Mouse (Mus musculus) midbrain, embryonic 12.5 days (tissue): Measurements from ENCODE around the gene Hnrnpr. TPM values are rescaled to one million over a fixed set of nuclear protein-coding genes. Genes with fewer than 3 reads are reported as not detected.

Experiments used
- ATAC-seq: fragments of 200-750 bp; cut with Nextera tagmentation; 2 replicates; pipeline ENCODE4 v1.8.0; 2017; ENCODE audit warnings: low read depth, moderate TSS enrichment, moderate library complexity; ENCODE audit not compliant: low FRiP score
- H3K27ac ChIP-seq: fragments of 300-500 bp; sonication (generic); replicated peaks from 2 replicates; pipeline ENCODE4 v1.5.1; 2016; ENCODE audit warnings: mild to moderate bottlenecking
- H3K27me3 ChIP-seq: fragments of 300-500 bp; sonication (generic); 2 replicates; pipeline ENCODE4 v1.6.1; 2016; ENCODE audit warnings: mild to moderate bottlenecking
- H3K36me3 ChIP-seq: fragments of 300-500 bp; sonication (generic); 2 replicates; pipeline ENCODE4 v1.6.1; 2016
- H3K4me1 ChIP-seq: fragments of 300-500 bp; sonication (generic); 2 replicates; pipeline ENCODE4 v1.6.1; 2016
- H3K4me2 ChIP-seq: fragments of 300-500 bp; sonication (generic); replicated peaks from 2 replicates; pipeline ENCODE4 v1.6.1; 2016; ENCODE audit warnings: mild to moderate bottlenecking, moderate library complexity
- H3K4me3 ChIP-seq: fragments of 300-500 bp; sonication (generic); 2 replicates; pipeline ENCODE4 v1.5.1; 2016; ENCODE audit warnings: mild to moderate bottlenecking
- H3K9ac ChIP-seq: fragments of 300-500 bp; sonication (generic); replicated peaks from 2 replicates; pipeline ENCODE4 v1.6.1; 2016; ENCODE audit warnings: mild to moderate bottlenecking, moderate library complexity
- H3K9me3 ChIP-seq: fragments of 300-500 bp; sonication (generic); 2 replicates; pipeline ENCODE4 v1.6.1; 2016; ENCODE audit warnings: mild to moderate bottlenecking
- WGBS: fragments of 180-500 bp; shearing (Covaris S2); methylation state at CpG from one replicate; pipeline ENCODE4 v1.1.7; 2016; 5-methylcytosine and 5-hydroxymethylcytosine counted together
- polyA plus RNA-seq: library from polyadenylated mRNA; unstranded; fragments of >200 nt; fragmentation: Nextera tagmentation; extraction: Ambion mirVana; gene quantifications from 2 replicates; pipeline ENCODE4 v1.2.1, GENCODE M21; 2016

Hnrnpr gene
- polyA plus RNA-seq, 1 experiment from 2014 or later = 237 TPM

DNA sequence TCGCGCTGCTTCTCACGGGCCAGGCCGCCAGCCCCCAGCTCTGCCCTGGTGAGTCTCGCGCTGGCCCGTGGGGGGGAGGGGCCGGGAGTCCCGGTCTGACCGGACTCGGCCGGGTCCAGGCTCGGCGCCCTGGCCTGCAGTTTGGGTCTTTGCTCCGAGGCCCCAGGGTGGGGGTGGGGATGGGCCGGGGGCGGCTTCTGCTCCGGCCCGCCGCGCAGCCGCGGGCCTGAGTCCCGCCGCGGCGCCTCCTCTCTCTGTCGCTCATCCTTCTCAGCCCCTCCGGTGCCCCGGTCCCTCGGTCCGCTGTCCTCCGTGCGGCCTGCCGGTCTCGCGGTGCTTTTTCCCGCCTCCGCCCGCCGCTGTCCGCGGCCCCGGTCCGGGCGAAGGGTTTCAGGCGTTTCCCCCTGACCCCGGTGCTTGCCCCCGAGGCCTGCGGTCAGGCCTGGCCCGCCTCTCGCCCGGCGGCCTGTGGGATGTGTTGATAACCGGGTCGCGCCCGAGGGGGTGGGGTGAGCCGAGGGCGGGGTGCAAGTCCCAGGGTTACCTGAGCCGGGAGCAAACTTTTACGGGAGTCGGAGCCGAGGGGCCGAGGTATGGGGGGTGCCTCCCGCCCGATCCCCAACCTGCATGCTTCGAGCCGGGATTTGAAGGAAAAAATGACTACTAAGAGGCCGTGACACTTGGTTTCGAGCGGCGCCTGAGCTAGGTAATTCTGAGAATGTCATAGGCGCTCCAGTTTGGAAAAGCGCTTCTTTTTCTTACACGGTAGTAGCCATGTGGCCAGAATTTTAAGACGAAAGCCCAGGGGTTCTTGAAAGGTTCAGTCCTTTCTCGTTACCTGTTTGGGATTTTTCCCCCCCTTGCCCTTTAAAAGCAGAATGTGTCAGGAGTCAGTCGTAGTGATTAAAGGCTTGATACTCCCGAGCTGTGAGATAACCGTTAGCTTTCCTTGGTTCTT, 579 bp downstream of the Hnrnpr start:
- H3K4me2 ChIP-seq = peak overlapping the region; percentile 74
- peak overlapping the region; percentile 95 for H3K9ac ChIP-seq
- H3K27ac ChIP-seq = peak overlapping the region; percentile 98
- H3K4me3 ChIP-seq = peak overlapping the region; percentile 97
- no peaks in the 10 kb centered on the region for H3K27me3 ChIP-seq
- H3K9me3 ChIP-seq = no peaks in the 10 kb centered on the region
- ATAC-seq = no peak; the same call in 1 of the 2 replicates
- peaks cover 41% of the 10 kb centered on the region for H3K4me1 ChIP-seq
- WGBS = under 1% methylated on average over 76 of the region's 81 CpGs
- H3K36me3 ChIP-seq = peaks cover 2% of the 10 kb centered on the region; the same call in 1 of the 2 replicates

DNA sequence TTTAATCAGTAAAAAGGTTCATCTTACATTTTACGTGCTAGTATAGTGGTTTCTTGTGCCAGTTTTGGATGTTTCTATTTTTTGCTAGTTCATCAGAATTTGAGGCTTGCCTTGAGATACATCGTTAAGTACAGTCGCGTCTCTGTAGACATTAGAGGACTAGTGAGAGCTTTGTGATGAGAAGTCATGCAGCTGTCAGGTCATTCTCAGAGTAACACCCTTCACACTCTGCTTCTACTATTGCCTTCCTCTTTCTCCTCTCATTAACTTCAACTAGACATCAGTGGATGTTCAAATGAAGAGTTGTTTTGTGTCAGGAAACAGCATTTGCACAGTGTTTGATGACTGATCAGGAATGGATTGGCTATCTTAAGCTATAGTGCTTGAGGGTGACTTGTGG, 1.9 kb downstream of the Hnrnpr start:
- no peak for ATAC-seq
- Histone ChIP-seq H3K9me3 (no peaks in the 10 kb centered on the region), H3K4me2 (peak overlapping the region; percentile 74), H3K4me1 (peaks cover 41% of the 10 kb centered on the region), H3K27ac (no peak overlapping the region), H3K36me3 (peaks cover 12% of the 10 kb centered on the region), H3K4me3 (peak overlapping the region; percentile 97), H3K27me3 (no peaks in the 10 kb centered on the region), H3K9ac (peak overlapping the region; percentile 54; the same call in 1 of the 2 replicates)
- WGBS = 37% methylated on average over 4 of the region's 4 CpGs

DNA sequence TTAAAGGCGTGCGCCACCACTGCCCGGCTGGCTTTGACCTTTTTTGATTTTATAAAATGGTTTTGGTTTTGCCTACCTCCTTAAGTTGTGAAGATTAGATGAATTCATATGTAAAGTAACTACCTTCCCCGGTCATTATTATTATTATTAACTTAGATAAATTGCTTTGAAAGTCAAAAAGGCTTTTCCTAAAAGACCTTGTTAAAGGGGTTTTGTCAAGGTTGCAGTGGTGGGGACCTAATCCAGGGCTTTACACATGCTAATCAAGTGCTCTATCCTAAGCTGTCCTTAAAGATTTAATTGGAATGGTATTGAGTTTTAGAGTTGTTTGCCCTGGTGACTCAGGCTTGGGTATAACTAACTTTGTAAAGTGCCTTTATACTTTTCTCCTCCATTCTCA, 6.9 kb downstream of the Hnrnpr start:
- no peak overlapping the region for H3K4me3 ChIP-seq
- WGBS = 73% methylated on average over 4 of the region's 4 CpGs
- peaks cover 59% of the 10 kb centered on the region for H3K36me3 ChIP-seq
- no peaks in the 10 kb centered on the region for H3K27me3 ChIP-seq
- H3K9ac ChIP-seq = no peak overlapping the region
- H3K4me1 ChIP-seq = peaks cover 22% of the 10 kb centered on the region
- ATAC-seq = no peak
- no peak overlapping the region for H3K27ac ChIP-seq
- H3K9me3 ChIP-seq = no peaks in the 10 kb centered on the region
- no peak overlapping the region for H3K4me2 ChIP-seq

DNA sequence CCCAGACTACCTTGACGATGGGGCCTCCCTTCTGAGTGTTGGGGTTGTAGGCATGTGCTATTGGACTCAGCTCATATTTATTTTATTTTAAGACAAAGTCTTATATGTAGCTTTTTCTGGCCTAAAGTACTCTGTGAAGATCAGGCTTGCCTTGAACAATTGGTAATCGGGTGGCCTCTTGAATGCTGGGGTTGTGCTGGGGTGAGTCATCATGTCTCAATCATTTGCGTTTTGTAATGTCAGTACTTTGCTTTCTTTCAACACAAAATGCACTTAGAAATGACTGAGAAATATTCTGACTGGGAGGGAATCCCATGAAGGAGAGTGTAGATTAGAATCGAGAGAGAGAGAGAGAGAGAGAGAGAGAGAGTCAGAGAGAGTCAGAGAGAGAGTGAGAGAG, 9.3 kb downstream of the Hnrnpr start:
- ATAC-seq = no peak
- no peak overlapping the region for H3K4me3 ChIP-seq
- peaks cover 2% of the 10 kb centered on the region for H3K4me1 ChIP-seq
- no peaks in the 10 kb centered on the region for H3K9me3 ChIP-seq
- H3K9ac ChIP-seq = no peak overlapping the region
- no peak overlapping the region for H3K4me2 ChIP-seq
- 89% methylated on average over 4 of the region's 4 CpGs for WGBS
- peaks cover 74% of the 10 kb centered on the region for H3K36me3 ChIP-seq
- H3K27me3 ChIP-seq = no peaks in the 10 kb centered on the region
- H3K27ac ChIP-seq = no peak overlapping the region

DNA sequence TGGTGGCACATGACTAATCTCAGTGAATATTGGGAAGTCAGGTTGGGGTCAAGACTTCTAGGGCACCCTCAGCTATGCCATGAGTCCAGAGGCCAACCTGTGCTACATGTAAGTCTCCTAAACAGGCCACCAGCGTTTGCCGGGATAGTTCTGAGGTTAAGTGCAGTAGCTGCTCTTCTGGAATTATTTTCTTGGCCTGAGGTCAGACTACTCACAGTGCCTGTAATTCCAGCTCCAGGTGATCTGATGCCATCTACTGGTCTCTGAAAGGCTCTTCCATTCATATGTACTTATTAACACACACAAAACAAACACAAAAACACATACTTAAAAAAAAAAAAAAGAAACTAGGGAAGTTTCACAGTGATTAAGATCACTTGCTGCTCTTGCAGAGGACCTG, 13.5 kb downstream of the Hnrnpr start:
- no peak overlapping the region for H3K27ac ChIP-seq
- no peaks in the 10 kb centered on the region for H3K27me3 ChIP-seq
- no peak for ATAC-seq
- H3K9me3 ChIP-seq = no peaks in the 10 kb centered on the region
- no peak overlapping the region for H3K9ac ChIP-seq
- H3K36me3 ChIP-seq = peaks cover 65% of the 10 kb centered on the region
- 90% methylated on average over 2 of the region's 2 CpGs for WGBS
- H3K4me2 ChIP-seq = no peak overlapping the region
- H3K4me1 ChIP-seq = no peaks in the 10 kb centered on the region; the same call in 1 of the 2 replicates
- no peak overlapping the region for H3K4me3 ChIP-seq

DNA sequence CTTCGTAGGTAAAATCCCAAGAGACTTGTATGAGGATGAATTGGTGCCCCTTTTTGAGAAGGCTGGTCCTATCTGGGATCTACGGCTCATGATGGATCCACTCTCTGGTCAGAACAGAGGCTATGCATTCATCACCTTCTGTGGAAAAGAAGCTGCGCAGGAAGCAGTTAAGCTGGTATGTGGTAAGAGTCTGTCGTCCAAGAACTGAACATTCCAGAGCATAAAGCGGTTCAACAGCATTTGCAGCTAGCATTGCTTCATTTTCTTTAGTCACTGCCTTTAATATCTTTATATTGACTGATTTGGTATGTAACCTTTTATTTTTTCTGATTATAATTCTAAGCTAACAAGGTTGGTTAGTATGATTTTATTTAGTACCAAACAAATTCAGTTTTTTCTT, 16.5 kb downstream of the Hnrnpr start:
- Histone ChIP-seq H3K27me3 (no peaks in the 10 kb centered on the region), H3K27ac (no peak overlapping the region), H3K9ac (no peak overlapping the region), H3K9me3 (no peaks in the 10 kb centered on the region), H3K36me3 (peaks cover 60% of the 10 kb centered on the region), H3K4me1 (no peaks in the 10 kb centered on the region; the same call in 1 of the 2 replicates), H3K4me3 (no peak overlapping the region), H3K4me2 (no peak overlapping the region)
- 88% methylated on average over 5 of the region's 5 CpGs for WGBS
- ATAC-seq = no peak

DNA sequence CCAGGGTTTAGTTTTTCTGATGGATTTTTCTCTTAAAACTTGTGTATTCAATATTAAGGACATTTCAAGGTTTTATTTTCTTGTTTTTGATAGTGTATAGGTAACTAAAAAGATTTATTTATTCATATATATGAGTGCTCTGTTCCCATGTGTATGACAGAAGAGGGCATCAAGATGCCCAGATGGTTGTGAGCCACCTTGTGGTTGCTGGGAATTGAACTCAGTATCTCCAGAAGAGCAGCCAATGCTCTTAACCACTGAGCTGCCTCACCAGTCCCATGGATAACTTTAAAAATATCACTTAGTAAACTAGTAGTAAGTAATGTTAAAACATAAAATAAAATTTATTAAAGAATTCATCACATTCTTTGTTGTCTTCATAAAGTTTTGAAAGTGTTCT, 17.4 kb downstream of the Hnrnpr start:
- no peak for ATAC-seq
- no peak overlapping the region for H3K27ac ChIP-seq
- H3K4me1 ChIP-seq = no peaks in the 10 kb centered on the region; the same call in 1 of the 2 replicates
- no peak overlapping the region for H3K4me3 ChIP-seq
- no peak overlapping the region for H3K9ac ChIP-seq
- no peak overlapping the region for H3K4me2 ChIP-seq
- H3K36me3 ChIP-seq = peaks cover 62% of the 10 kb centered on the region
- H3K27me3 ChIP-seq = no peaks in the 10 kb centered on the region
- H3K9me3 ChIP-seq = no peaks in the 10 kb centered on the region

DNA sequence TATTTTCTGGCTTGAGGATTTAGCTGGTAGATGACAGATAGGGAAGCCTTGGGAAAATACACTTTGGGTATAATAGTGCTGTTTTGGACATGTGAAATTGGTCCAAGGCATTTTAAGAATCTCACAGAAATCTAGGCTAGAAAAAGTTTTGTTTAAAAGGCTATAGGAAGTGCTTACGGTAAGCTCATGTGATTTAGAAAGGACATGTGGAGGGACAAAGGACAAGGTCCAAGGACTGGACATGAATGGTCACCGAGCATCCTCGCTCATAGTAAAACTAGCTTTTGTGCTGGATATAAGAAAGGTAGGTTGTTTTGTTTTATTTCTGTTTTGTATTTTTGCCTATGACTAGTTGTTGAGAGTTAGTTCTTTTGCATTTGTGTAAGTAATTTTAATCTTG, 21.0 kb downstream of the Hnrnpr start:
- ATAC-seq = no peak
- Histone ChIP-seq H3K36me3 (peaks cover 74% of the 10 kb centered on the region), H3K4me3 (no peak overlapping the region), H3K4me1 (no peaks in the 10 kb centered on the region), H3K27ac (no peak overlapping the region), H3K9ac (no peak overlapping the region), H3K4me2 (no peak overlapping the region), H3K9me3 (no peaks in the 10 kb centered on the region), H3K27me3 (no peaks in the 10 kb centered on the region)
- 94% methylated on average over 3 of the region's 3 CpGs for WGBS

DNA sequence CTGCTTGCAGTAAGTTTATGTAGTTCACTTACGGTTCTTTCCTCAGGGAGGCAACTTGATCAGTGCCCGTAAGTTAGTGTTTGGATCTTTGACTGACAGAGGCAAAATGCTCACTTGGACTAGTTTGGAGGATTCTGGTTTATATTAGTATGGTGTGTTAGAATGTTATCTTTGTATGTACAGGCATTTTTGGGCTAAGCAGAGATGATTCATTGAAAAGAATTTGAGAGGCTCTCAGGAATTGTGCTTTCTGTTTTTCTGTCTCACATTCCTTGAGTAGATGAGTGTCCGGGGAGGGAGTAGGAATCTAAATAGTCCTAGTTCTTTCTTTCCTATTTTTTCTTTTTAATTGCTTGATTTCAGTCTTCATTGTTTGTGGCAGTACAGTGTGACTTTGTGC, 22.4 kb downstream of the Hnrnpr start:
- ATAC-seq = no peak
- Histone ChIP-seq H3K36me3 (peaks cover 73% of the 10 kb centered on the region), H3K4me3 (no peak overlapping the region), H3K9me3 (no peaks in the 10 kb centered on the region), H3K27ac (no peak overlapping the region), H3K9ac (no peak overlapping the region), H3K27me3 (no peaks in the 10 kb centered on the region), H3K4me1 (no peaks in the 10 kb centered on the region), H3K4me2 (no peak overlapping the region)
- WGBS = 92% methylated on average over 3 of the region's 3 CpGs

DNA sequence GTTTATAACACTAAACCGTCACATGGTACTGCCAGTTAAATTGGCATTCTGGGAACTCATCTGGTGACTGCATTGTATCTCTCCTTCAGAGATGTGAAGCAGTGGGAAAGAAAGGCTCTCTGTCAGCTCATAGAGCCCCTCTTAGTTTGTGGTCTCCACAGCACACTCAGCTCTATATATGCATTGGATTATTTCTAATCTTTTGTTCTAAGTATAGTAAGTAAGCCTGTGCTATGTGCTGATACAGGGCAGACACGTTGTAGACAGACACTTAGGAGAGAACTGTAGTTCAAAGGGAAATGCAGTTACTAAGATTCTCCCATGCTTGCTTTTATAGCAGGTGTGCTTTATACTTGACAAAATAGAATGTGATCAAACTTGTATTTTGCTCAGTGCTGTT, 24.3 kb downstream of the Hnrnpr start:
- Histone ChIP-seq H3K27me3 (no peaks in the 10 kb centered on the region), H3K27ac (no peak overlapping the region), H3K36me3 (peaks cover 71% of the 10 kb centered on the region), H3K4me1 (no peaks in the 10 kb centered on the region), H3K4me2 (no peak overlapping the region), H3K9me3 (no peaks in the 10 kb centered on the region), H3K4me3 (no peak overlapping the region), H3K9ac (no peak overlapping the region)
- ATAC-seq = no peak
- 79% methylated on average over 2 of the region's 2 CpGs for WGBS

DNA sequence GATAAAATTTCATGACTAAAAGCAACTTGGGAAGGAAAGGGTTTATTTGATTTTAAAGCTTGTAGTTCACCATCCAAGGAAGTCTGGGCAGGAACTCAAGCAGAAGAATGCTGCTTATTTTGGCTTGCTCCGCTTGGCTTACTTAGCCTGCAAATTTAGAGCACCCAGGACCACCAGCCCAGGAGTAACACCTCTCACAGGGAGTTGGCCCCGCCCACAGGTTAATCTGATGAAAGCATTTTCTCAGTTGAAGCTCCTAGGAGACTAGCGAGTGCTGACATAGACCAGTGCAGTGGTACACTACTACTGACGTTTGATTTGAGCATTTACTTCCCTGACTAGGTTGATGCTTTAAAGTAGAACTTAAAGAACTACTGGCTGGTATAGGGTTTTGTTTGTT, 26.4 kb downstream of the Hnrnpr start:
- Histone ChIP-seq H3K4me1 (no peaks in the 10 kb centered on the region), H3K27ac (no peak overlapping the region), H3K36me3 (peaks cover 60% of the 10 kb centered on the region), H3K9ac (no peak overlapping the region), H3K27me3 (no peaks in the 10 kb centered on the region), H3K4me3 (no peak overlapping the region), H3K4me2 (no peak overlapping the region), H3K9me3 (no peaks in the 10 kb centered on the region)
- no peak for ATAC-seq
- WGBS = 83% methylated on average over 4 of the region's 4 CpGs

DNA sequence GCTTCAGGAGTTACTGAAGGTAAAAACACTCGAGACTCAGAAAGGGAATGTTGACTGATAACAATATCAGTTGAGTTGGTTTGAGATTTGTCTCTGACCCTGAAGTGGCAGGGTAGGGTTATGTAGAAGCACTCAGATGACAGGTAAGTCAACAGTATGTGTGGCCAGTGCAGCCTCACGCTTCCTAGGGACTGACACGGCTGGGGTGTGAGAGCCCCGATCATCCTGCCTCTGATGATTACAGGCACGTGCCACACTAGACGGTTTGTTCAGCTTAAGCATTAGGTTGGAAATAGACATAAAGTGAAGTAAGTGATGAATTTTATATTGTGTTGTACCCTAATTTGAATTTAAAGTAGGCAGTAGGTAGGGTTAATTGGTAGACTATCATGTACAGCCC, 38.9 kb downstream of the Hnrnpr start:
- Histone ChIP-seq H3K4me1 (no peaks in the 10 kb centered on the region), H3K27ac (no peak overlapping the region), H3K36me3 (peaks cover 72% of the 10 kb centered on the region), H3K4me2 (no peak overlapping the region), H3K9ac (no peak overlapping the region), H3K9me3 (no peaks in the 10 kb centered on the region), H3K4me3 (no peak overlapping the region), H3K27me3 (no peaks in the 10 kb centered on the region)
- no peak for ATAC-seq
- WGBS = 90% methylated on average over 6 of the region's 6 CpGs
